Mouse (Mus musculus) fibroblast of lung, adult 2 months (primary cell): ENCODE measurements around the gene Rhbdf2.
"Not testable (repeated sequence)": the region's sequence is repeated elsewhere in the genome, so short reads cannot be mapped to it uniquely, and the experiment has no call there.

Experiments used
- DNase-seq: peaks from one replicate; pipeline ENCODE4 v3.0.0-alpha.2; 2011; ENCODE audit warnings: low read depth

Rhbdf2 gene

GRCm38 (mm10) chr11:116618666-116619065 lies 8.2 kb downstream of the Rhbdf2 start:
- DNase-seq = no peak

DNA sequence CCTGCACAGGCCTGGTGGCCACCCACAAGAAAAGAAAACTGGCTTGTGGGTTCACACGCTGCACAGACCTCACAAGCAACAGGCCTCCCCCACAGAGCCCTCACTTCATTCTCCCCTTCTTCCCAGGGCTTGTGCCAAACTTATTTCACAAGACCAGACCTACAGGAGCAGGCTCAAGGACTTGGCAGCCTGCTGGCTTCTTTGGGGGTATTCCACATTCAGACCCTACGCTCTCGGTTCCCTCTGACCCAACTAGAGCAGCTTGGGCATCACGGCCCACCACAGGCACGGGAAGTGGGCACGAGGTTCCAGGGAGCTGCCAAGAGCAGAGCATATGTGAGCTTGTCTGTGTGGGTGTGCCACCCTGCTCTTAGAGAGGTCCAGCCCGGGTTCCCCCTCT lies 9.2 kb downstream of the Rhbdf2 start:
- DNase-seq = peak; percentile 97

GRCm38 (mm10) chr11:116616438-116617118 lies 10.2 kb downstream of the Rhbdf2 start:
- no peak for DNase-seq

- no peak for DNase-seq
These were observed 10.9 kb downstream of the Rhbdf2 start for GRCm38 (mm10) chr11:116615735-116616437.

DNA sequence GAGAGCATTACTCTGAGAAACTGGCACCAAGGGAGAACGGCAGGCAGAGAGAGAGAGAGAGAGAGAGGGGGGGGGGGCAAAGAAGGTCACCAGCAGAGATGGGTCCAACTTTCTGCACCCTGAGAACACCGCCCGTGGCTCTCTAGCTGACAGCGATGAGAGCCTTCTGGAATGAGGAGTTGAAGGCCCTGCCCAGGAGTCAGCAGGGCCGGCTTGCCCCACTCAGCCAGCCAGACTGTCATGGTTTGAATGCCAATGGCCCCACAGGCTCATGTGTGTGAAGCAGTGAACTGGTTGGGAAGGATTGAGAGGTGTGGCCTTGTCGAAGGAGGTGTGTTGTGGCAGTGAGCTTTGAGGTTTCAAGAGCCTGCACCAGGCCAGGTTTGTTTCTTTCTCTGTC lies 13.6 kb downstream of the Rhbdf2 start:
- no peak for DNase-seq

- no peak for DNase-seq
These were observed 14.3 kb downstream of the Rhbdf2 start for GRCm38 (mm10) chr11:116612554-116612953.

GRCm38 (mm10) chr11:116611883-116612282 lies 14.9 kb downstream of the Rhbdf2 start:
- no peak for DNase-seq

- not testable (repeated sequence) for DNase-seq
These were observed 15.7 kb downstream of the Rhbdf2 start for GRCm38 (mm10) chr11:116611168-116611567.

- no peak for DNase-seq
These were observed 16.7 kb downstream of the Rhbdf2 start for GRCm38 (mm10) chr11:116609965-116610630.

DNA sequence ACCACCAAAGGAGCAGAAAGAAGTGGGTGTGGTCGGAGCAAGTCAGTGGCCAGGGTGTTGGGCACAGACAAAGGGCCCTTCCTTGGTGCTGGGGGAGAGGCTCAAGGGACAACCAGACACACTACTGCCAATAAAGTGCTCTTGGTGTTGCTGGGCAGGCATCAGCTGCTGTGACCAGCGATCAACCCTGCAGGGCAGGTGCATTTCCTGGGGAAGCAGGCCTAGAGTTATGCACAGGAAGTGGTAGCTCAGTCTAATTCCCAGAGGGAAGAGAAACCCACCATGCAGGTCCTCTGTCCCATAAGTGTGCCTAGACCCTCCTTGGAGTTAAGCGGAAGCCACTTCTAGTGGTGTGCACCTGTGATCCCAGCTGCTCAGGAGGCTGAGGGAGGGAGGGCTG lies 19.1 kb downstream of the Rhbdf2 start:
- no peak for DNase-seq

GRCm38 (mm10) chr11:116604097-116604496 lies 22.7 kb downstream of the Rhbdf2 start:
- DNase-seq = no peak

DNA sequence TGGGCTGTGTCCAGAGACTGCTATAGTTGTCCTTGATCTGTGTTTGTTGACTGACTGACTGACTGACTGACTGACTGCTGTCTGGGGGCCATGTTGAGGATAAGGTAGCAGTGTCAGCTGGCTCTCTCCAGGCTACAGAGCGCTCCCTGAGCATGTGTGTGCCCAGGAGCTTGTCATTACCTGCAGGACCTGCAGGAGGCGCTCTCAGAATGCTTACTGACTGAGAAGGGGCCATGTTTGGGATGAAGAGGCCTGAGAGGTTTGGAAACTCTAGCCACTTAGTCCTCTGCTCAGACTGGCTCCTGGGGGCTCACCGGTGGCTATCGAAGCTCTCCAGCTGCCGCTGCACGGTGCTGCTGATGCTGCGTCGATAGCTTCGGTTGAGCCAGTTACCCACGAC lies 23.5 kb downstream of the Rhbdf2 start:
- no peak for DNase-seq

DNA sequence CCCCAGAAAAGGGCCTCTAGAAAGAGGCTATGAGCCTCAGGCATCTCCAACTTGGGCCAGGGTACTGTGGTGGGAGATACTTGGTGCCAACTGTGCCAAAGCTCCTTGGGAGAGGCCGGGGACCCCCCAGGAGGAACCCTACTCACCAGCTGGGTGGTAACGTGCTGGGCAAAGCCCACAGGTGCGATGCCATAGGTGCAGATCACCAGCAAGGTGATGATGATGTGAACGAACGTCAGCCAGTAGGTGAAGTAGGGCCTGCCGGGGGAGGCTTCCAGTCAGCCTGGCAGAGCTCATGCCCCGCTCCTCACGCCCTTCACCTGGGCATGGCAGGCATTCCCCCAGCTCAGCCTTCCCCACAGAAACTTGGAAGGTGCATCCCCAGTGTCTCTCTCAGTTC lies 24.8 kb downstream of the Rhbdf2 start:
- DNase-seq = no peak

DNA sequence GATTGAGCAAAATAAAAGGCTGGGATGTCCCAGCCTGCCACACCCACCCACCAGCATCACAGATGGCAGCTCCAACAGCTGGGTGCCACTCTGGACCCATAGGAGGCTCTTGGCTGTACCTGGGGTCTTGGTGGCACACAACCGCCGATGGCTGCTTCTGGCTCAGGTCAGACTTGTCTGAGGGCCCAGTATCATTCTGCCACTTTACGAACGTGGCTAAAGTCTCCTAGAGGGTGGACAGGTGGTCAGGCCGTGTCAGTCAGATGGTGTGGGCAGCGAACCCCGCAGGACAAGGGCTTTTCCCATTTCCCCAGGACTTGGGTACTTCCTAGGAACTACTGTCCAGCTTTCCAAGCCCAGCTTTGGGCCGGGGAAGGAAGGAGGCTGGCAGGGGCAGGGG lies 25.7 kb downstream of the Rhbdf2 start:
- no peak for DNase-seq

DNA sequence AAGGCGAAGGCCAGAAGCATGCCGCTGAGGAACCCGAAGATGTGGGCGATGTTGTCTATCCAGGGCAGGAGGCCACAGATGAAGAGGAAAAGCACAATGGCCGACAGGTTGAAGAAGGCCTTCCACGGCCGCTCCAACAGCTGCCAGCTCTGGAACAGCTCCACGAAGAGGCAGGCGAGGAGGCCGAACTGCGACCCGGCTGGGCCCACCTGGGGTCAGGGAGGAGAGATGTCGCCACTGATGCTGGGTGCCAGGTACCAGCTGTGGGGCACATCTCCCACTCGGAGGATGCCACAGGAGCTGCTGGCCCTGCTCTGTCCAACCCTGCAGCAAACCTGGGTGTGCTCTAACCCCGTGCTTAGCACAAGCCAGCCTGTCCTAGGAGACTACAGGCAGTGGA lies 27.6 kb downstream of the Rhbdf2 start:
- DNase-seq = no peak

DNA sequence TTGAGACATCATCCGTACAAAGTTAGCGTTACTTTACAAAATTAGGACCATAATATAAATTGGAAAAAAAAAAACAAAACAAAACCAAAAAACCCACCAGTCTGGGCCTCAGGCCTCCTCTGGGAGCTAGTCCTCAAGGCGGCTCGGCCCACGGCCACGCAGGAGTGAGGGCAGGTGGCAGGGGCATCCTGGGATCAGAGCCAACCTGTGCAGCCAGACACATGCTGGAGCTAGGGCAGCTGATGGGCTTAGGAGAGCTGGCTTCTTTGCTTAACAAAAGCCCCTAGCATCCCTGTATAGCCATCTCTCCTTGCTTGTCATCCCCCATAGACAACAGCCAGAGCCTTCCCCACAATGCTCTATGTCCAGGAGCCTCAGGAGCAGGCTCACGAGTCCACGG lies 28.6 kb downstream of the Rhbdf2 start:
- no peak for DNase-seq

DNA sequence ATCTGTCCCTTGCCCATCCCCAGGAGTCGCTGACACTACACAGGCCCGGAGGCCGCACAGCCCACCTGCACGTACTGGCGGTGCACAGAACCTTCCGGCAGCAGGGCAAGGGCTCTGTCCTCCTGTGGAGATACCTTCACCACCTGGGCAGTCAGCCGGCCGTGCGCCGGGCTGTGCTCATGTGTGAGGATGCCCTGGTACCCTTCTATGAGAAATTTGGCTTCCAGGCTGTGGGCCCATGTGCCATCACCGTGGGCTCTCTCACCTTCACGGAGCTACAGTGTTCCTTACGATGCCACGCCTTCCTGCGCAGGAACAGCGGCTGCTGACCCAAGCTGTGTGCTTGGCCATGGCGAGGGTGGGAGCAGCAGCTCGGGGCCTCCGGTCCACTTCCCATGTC lies 30.1 kb downstream of the Rhbdf2 start:
- no peak for DNase-seq

- DNase-seq = no peak
These were observed 33.5 kb downstream of the Rhbdf2 start for GRCm38 (mm10) chr11:116593345-116593744.

GRCm38 (mm10) chr11:116592428-116592827 lies 34.4 kb downstream of the Rhbdf2 start:
- DNase-seq = peak; percentile 96

DNA sequence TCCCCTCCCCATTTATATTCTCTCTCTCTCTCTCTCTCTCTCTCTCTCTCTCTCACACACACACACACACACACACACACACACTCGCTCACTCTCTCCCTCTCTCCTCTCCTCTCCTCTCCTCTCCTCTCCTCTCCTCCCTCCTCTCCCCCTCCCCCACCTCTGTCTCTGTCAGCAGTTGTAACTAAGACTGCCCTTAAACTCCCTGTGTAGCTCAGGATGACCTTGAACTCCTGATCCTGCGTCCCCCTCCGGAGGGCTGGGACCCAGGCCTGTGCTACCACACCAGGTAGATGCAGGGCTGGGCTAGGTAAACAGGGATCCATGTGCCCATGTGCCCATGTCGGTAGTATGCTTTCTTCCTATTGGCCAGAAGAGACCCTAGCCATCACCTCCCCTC lies 35.2 kb downstream of the Rhbdf2 start:
- DNase-seq = no peak

- DNase-seq = no peak
These were observed 37.2 kb downstream of the Rhbdf2 start for GRCm38 (mm10) chr11:116589574-116589973.

- no peak for DNase-seq
These were observed 37.7 kb downstream of the Rhbdf2 start for GRCm38 (mm10) chr11:116589020-116589531.
